Mouse (Mus musculus) midbrain, postnatal 0 days (tissue): ENCODE measurements around the gene Supt20. TPM values are rescaled to one million over a fixed set of nuclear protein-coding genes. Genes with fewer than 3 reads are reported as not detected.

Experiments used
- ATAC-seq: fragments of 200-750 bp; cut with Nextera tagmentation; 2 replicates; pipeline ENCODE4 v1.8.0; 2017; ENCODE audit warnings: moderate number of reproducible peaks, mild to moderate bottlenecking, moderate TSS enrichment, moderate library complexity; ENCODE audit not compliant: low FRiP score
- DNase-seq: peaks from one replicate; pipeline ENCODE4 v3.0.0-alpha.2; 2015; ENCODE audit warnings: low spot score
- H3K27ac ChIP-seq: fragments of 300-500 bp; sonication (generic); 2 replicates; pipeline ENCODE4 v1.5.1; 2014; ENCODE audit warnings: low read depth, mild to moderate bottlenecking, low read length, mixed read lengths
- H3K27me3 ChIP-seq: fragments of 300-500 bp; sonication (generic); 2 replicates; pipeline ENCODE4 v1.6.1; 2014; ENCODE audit warnings: low read length, control low read depth, mixed read lengths; ENCODE audit not compliant: insufficient read depth
- H3K36me3 ChIP-seq: fragments of 300-500 bp; sonication (generic); 2 replicates; pipeline ENCODE4 v1.6.1; 2014; ENCODE audit warnings: low read length, control low read depth, mixed read lengths; ENCODE audit not compliant: insufficient read depth
- H3K4me1 ChIP-seq: fragments of 300-500 bp; sonication (generic); 2 replicates; pipeline ENCODE4 v1.6.1; 2014; ENCODE audit warnings: mild to moderate bottlenecking, control low read depth, antibody characterized with exemption, low read length, mixed read lengths; ENCODE audit not compliant: insufficient read depth
- H3K4me2 ChIP-seq: fragments of 300-500 bp; sonication (generic); 2 replicates; pipeline ENCODE4 v1.6.1; 2014; ENCODE audit warnings: low read depth, mild to moderate bottlenecking, low read length, mixed read lengths; ENCODE audit not compliant: poor library complexity, severe bottlenecking
- H3K4me3 ChIP-seq: fragments of 300-500 bp; sonication (generic); 2 replicates; pipeline ENCODE4 v1.5.1; 2014; ENCODE audit warnings: low read depth, mild to moderate bottlenecking, low read length, moderate library complexity
- H3K9ac ChIP-seq: fragments of 300-500 bp; sonication (generic); replicated peaks from 2 replicates; pipeline ENCODE4 v1.6.1; 2014; ENCODE audit warnings: mild to moderate bottlenecking, low read length, moderate library complexity, mixed read lengths; ENCODE audit not compliant: poor library complexity, severe bottlenecking
- H3K9me3 ChIP-seq: fragments of 300-500 bp; sonication (generic); 2 replicates; pipeline ENCODE4 v1.6.1; 2016; ENCODE audit warnings: low read length, control low read depth
- CTCF ChIP-seq: IDR thresholded peaks from 2 replicates; pipeline ENCODE4 v1.5.1; 2016; ENCODE audit warnings: antibody characterized with exemption, mild to moderate bottlenecking
- WGBS: fragments of 180-500 bp; shearing (Covaris S2); extraction: QIAGEN DNeasy Blood & Tissue Kit; methylation state at CpG from one replicate; pipeline ENCODE4 v1.1.7; 2014; 5-methylcytosine and 5-hydroxymethylcytosine counted together
- polyA plus RNA-seq: library from polyadenylated mRNA; unstranded; fragments of >200 nt; fragmentation: Nextera tagmentation; extraction: Ambion mirVana; gene quantifications from 2 replicates; pipeline ENCODE4 v1.2.1, GENCODE M21; 2015
- total RNA-seq: library from RNA; depleted of rRNA; stranded (reverse); fragments of >200 nt; gene quantifications from 2 replicates; pipeline ENCODE4 v1.2.3, GENCODE M21; 2014

Gene Supt20
- total and polyA plus RNA-seq, 2 experiments from 2014 or later = 34.7 to 60.8 TPM

DNA sequence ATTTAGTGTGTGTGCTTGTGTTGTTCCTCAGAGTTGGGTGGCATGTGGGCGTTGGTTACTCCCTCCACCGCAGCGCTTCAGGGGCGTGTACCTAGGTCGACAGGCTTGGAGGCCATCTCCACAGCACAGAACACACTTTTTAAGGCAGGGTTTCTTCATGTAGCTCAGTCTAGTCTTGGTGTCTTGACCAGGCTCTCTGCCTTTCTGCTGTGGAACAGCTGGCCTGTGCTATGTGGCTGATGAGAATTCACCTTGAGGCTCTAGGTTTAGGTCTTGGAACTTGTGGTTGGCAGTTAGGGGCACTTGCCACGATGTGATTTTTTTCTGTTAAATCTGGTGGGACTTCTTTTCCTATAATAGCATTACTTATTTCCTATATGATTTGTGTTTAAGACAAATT, 21.6 kb downstream of the Supt20 start, which contains the start of gene Gm21958:
Gene Gm21958 (minus strand): TSS at position 101 of the 400 bp plus-strand sequence.
- H3K36me3 ChIP-seq = peaks cover 47% of the 10 kb centered on the region
- H3K27me3 ChIP-seq = no peaks in the 10 kb centered on the region
- no peak within 1 kb of the TSS for H3K9ac ChIP-seq
- DNase-seq (no peak), ATAC-seq (no peak)
- no peaks in the 10 kb centered on the region for H3K9me3 ChIP-seq
- no peak within 1 kb of the TSS for H3K27ac ChIP-seq
- no peak within 1 kb of the TSS for H3K4me3 ChIP-seq
- TF ChIP-seq CTCF = no peak
- WGBS = 90% methylated on average over 6 of the region's 6 CpGs
- H3K4me2 ChIP-seq = no peak within 1 kb of the TSS
- no peaks in the 10 kb centered on the region for H3K4me1 ChIP-seq

DNA sequence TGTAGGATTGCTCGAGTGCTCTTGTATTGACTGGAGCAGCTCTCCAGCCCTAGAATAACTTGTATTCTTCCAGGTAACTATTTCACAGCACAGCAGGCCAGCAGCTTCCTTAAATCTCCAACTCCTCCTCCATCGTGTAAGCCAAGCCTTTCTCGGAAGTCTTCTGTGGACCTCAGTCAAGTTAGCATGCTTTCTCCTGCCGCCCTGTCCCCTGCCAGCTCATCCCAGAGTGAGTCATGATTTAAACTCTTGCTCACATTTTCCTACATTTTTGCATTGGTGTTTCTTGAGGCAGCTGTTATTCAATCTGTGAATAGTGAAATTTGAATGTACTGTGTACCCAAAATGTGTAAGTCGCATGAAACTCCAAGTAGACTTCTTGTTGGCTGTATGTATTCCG, 22.9 kb downstream of the Supt20 start:
- WGBS = 94% methylated on average over 6 of the region's 6 CpGs
- H3K27ac ChIP-seq = no peak overlapping the region
- H3K4me1 ChIP-seq = no peaks in the 10 kb centered on the region
- no peak for DNase-seq
- H3K4me2 ChIP-seq = no peak overlapping the region
- no peak overlapping the region for H3K9ac ChIP-seq
- ATAC-seq = no peak
- H3K27me3 ChIP-seq = no peaks in the 10 kb centered on the region
- H3K9me3 ChIP-seq = no peaks in the 10 kb centered on the region
- no peak for TF ChIP-seq CTCF
- peaks cover 37% of the 10 kb centered on the region for H3K36me3 ChIP-seq
- no peak overlapping the region for H3K4me3 ChIP-seq

DNA sequence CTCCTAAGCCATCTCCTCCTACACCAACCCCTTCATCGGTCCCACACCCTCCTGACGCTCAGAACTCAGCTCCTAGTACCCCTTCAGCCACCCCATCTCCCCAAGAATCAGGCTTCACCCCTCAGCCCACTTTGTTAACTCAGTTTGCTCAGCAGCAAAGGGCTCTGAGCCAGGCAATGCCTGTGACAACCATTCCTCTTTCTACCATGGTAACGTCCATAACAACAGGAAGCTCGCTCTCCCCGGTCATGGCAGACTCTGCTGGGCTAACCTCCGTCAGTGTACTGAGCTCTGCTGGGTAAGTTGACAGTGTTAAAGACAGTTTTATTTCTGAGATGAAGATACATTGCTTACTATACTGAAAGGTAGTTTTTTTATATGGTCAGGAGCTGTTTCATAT, 24.7 kb downstream of the Supt20 start:
- no peak overlapping the region for H3K9ac ChIP-seq
- 74% methylated on average over 6 of the region's 6 CpGs for WGBS
- peaks cover 36% of the 10 kb centered on the region for H3K36me3 ChIP-seq
- no peaks in the 10 kb centered on the region for H3K4me1 ChIP-seq
- no peak overlapping the region for H3K27ac ChIP-seq
- H3K4me2 ChIP-seq = no peak overlapping the region
- no peaks in the 10 kb centered on the region for H3K27me3 ChIP-seq
- ATAC-seq = no peak
- H3K4me3 ChIP-seq = no peak overlapping the region
- peak; percentile 24 for DNase-seq
- no peaks in the 10 kb centered on the region for H3K9me3 ChIP-seq
- no peak for TF ChIP-seq CTCF

DNA sequence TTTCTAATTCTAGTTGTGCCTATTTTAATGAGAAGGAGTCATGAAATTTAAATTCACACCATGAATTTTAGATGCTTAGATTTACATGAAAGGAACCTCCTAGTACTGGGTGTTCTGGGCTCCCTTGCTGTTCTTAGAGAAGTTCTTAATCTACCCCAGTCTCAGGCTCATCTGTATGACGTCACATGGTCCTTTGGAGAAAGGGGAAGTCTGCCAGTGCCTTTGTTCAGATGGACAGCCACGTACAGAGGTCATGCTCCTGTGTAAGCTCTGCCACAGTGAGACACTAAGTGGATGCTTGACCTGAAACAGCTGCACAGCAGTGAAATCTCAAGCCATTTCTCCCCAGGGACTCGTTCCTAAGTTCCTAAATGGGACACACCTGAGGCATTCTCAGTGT, 26.3 kb downstream of the Supt20 start:
- ATAC-seq (no peak), DNase-seq (no peak)
- H3K9ac ChIP-seq = no peak overlapping the region
- H3K9me3 ChIP-seq = no peaks in the 10 kb centered on the region
- H3K4me3 ChIP-seq = no peak overlapping the region
- no peak overlapping the region for H3K4me2 ChIP-seq
- H3K27me3 ChIP-seq = no peaks in the 10 kb centered on the region
- peaks cover 44% of the 10 kb centered on the region for H3K36me3 ChIP-seq
- no peak for TF ChIP-seq CTCF
- 59% methylated on average over 3 of the region's 3 CpGs for WGBS
- H3K4me1 ChIP-seq = no peaks in the 10 kb centered on the region
- no peak overlapping the region for H3K27ac ChIP-seq

DNA sequence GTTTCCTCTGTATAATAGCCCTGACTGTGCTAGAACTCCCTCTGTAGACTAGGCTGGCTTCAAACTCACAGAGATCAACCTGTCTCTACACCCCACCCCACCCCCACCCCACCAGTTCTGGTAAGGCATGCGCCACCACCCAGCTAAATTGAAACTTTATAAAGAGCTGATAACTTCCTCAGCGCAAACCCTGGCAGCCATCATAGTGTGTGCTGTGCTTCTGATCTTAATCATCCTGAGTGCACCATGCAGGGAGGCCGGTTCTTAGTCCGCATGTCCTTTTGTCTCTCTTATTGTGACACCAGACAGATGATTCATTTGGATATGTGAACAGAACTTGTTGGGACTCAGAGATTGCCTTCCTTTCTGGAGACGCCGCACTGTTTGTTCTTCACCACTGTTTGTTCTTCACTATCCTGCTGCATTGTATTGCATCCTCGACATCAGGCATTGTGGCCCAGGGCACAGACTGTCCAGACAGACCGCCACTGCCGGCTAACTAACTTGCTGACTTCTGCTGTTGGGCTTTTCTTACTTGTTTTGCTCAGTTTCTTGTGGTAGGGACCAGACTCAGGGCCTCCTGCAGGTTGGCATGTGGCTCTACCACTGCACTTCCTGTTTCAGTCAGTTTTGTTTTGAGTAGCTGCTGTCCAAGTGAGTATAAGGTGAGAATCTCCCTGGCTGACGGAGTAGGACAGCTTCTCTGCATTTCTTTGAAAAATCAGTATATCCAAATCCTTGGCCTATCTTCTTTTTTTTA, 31.3 kb downstream of the Supt20 start:
- no peak overlapping the region for H3K9ac ChIP-seq
- no peaks in the 10 kb centered on the region for H3K4me1 ChIP-seq
- H3K4me2 ChIP-seq = no peak overlapping the region
- H3K27ac ChIP-seq = no peak overlapping the region
- peaks cover 51% of the 10 kb centered on the region for H3K36me3 ChIP-seq
- DNase-seq (no peak), ATAC-seq (no peak)
- no peaks in the 10 kb centered on the region for H3K9me3 ChIP-seq
- H3K27me3 ChIP-seq = no peaks in the 10 kb centered on the region
- H3K4me3 ChIP-seq = no peak overlapping the region
- 89% methylated on average over 10 of the region's 10 CpGs for WGBS
- no peak for TF ChIP-seq CTCF

DNA sequence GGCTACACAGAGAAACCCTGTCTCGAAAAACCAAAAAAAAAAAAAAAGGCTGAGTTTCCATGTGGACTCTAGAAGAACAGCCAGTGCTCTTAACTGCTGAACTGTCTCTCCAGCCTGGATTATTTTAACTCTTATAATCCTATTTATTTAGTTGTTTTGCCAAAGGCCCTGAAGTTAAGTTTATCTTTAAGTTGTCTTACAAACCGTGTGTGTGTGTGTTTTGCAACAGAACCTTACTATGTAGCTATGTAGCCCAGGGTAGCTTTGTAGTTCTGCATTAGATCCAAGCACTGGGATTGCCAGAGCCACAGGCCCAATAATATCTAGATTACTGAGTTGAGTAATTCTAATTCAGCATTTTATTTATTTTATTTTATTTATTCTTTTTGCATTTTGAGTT, 32.7 kb downstream of the Supt20 start:
- H3K4me1 ChIP-seq = no peaks in the 10 kb centered on the region
- no peaks in the 10 kb centered on the region for H3K9me3 ChIP-seq
- 91% methylated on average over 2 of the region's 2 CpGs for WGBS
- no peak for TF ChIP-seq CTCF
- no peak overlapping the region for H3K9ac ChIP-seq
- H3K27ac ChIP-seq = no peak overlapping the region
- DNase-seq (no peak), ATAC-seq (no peak)
- no peak overlapping the region for H3K4me3 ChIP-seq
- H3K4me2 ChIP-seq = no peak overlapping the region
- H3K36me3 ChIP-seq = peaks cover 65% of the 10 kb centered on the region
- no peaks in the 10 kb centered on the region for H3K27me3 ChIP-seq
